8 mouse cellular contexts compared by ENCODE assay signal in genomic region chr9:103108943-103109670, GRCm38 (mm10). TPM values are rescaled to one million over a fixed set of nuclear protein-coding genes. Genes with fewer than 3 reads are reported as not detected.
DNase-seq lines count a peak whose midpoint lies in the region; ATAC-seq and TF ChIP-seq lines count a peak whose summit lies in the region.

No protein-coding gene starts in this region.

- no peaks in the 10 kb centered on the region for H3K36me3 ChIP-seq in testis, adult 2 months (ENCODE audit: control insufficient read depth, insufficient read depth, low read length)
- no peaks in the 10 kb centered on the region for H3K36me3 ChIP-seq in liver, embryonic 14.5 days (replicated peaks; ENCODE audit: control insufficient read depth, insufficient read depth, low read depth)

- peak; percentile 51 for DNase-seq in cerebellum, adult 9-11 months
- no peak for DNase-seq in cerebellum, adult 11-12 months
- no peak for DNase-seq in testis, postnatal 10 days (ENCODE audit: low spot score)
- DNase-seq in liver, embryonic 14.5 days (ENCODE audit: low read depth in 3 of 3, low spot score in 3 of 3), result no peak
- DNase-seq in ovary, postnatal 14 days (ENCODE audit: low spot score), result no peak
- DNase-seq in ovary, adult 18-20 months (ENCODE audit: low spot score), result no peak
- DNase-seq in urinary bladder, adult 2 months (ENCODE audit: low spot score), result no peak

- peak overlapping the region; percentile 15; the same call in 1 of the 2 replicates for H3K27ac ChIP-seq in testis, adult 2 months (ENCODE audit: control insufficient read depth, insufficient read depth, low read depth, low read length)
- H3K27ac ChIP-seq in liver, embryonic 14.5 days, result no peak overlapping the region

- no peak for TF ChIP-seq EP300 in liver, embryonic 14.5 days (IDR thresholded peaks at IDR 0.05; ENCODE audit: low read depth)

- peak overlapping the region; percentile 19 for H3K4me3 ChIP-seq in testis, adult 2 months (ENCODE audit: control insufficient read depth, low read depth, low read length)
- H3K4me3 ChIP-seq in liver, embryonic 14.5 days (ENCODE audit: insufficient read depth in 1 of 2, low read depth in 2 of 2, low read length in 2 of 2), result peak overlapping the region; percentile 57 to 67

- no peaks in the 10 kb centered on the region for H3K9me3 ChIP-seq in liver, embryonic 14.5 days (ENCODE audit: control insufficient read depth, low read length)

- TF ChIP-seq POLR2A in testis, adult 2 months (IDR thresholded peaks at IDR 0.05; ENCODE audit: control insufficient read depth, low read depth, low read length), result no peak

- 20% methylated on average over 18 of the region's 18 CpGs for WGBS in liver, embryonic 14.5 days (ENCODE audit: insufficient replicate concordance)

- peaks cover 23% of the 10 kb centered on the region for H3K4me1 ChIP-seq in testis, adult 2 months (ENCODE audit: control insufficient read depth, insufficient read depth, low read length)
- 0 out of 4 replicates have a peak, but pooled peaks cover 0 to 3% of the 10 kb centered on the region in 2 experiments for H3K4me1 ChIP-seq in liver, embryonic 14.5 days (replicated peaks; ENCODE audit: control insufficient read depth in 2 of 2, insufficient read depth in 2 of 2, low read length in 1 of 2)

- ATAC-seq in liver, embryonic 14.5 days (ENCODE audit: insufficient read depth), result peak; percentile 13; the same call in 1 of the 2 replicates

- H3K9ac ChIP-seq in liver, embryonic 14.5 days (replicated peaks), result peak overlapping the region; percentile 45

- H3K27me3 ChIP-seq in testis, adult 2 months (ENCODE audit: control insufficient read depth, insufficient read depth, low read length), result no peaks in the 10 kb centered on the region
- peaks cover 41% of the 10 kb centered on the region for H3K27me3 ChIP-seq in liver, embryonic 14.5 days (ENCODE audit: control insufficient read depth, insufficient read depth, low read length)

- H3K4me2 ChIP-seq in liver, embryonic 14.5 days (ENCODE audit: low read depth), result peak overlapping the region; percentile 72

- TF ChIP-seq CTCF in testis, adult 2 months (IDR thresholded peaks at IDR 0.05; ENCODE audit: control insufficient read depth, insufficient read depth, insufficient replicate concordance, low read depth, low read length), result no peak
- TF ChIP-seq CTCF in liver, embryonic 14.5 days (IDR thresholded peaks at IDR 0.05; ENCODE audit: low read depth), result no peak

RNA-seq across cellular contexts. Expression of gene Rab6b, which starts 2.5 kb away (rescaled TPM):
- polyA plus RNA-seq in testis, adult 2 months (2012; rRNA removed), result 1.1 and 2.1 TPM in 2 replicates
- 0.11 and 0.13 TPM in 2 replicates for polyA plus RNA-seq in liver, embryonic 14.5 days (2012; rRNA removed)
- polyA plus RNA-seq in liver, embryonic 14.5 days (2014; fragmentation: Nextera tagmentation; extraction: Ambion mirVana), result 0.05 TPM in 1 of 2 replicates, not detected in the other
- 4.4 and 6.9 TPM in 2 replicates for polyA plus RNA-seq in urinary bladder, adult 2 months (2012; rRNA removed)
